In genomic region chr5:35893093-35893804, GRCm38 (mm10) we compare ENCODE assay signal across 8 mouse cellular contexts. TPM values are rescaled to one million over a fixed set of nuclear protein-coding genes. Genes with fewer than 3 reads are reported as not detected.
DNase-seq lines count a peak whose midpoint lies in the region; ATAC-seq lines count a peak whose summit lies in the region.

Afap1 (plus strand) TSS chr5:35893319.

- H3K4me2 ChIP-seq in intestine, embryonic 15.5 days (replicated peaks) = peak within 1 kb of the TSS; percentile 90

- peaks cover 30% of the 10 kb centered on the region for H3K4me1 ChIP-seq in intestine, embryonic 15.5 days (replicated peaks)

- H3K27ac ChIP-seq in intestine, embryonic 15.5 days = peak within 1 kb of the TSS; percentile 76

- H3K4me3 ChIP-seq in intestine, embryonic 15.5 days (replicated peaks) = peak within 1 kb of the TSS; percentile 84

- H3K36me3 ChIP-seq in intestine, embryonic 15.5 days = no peaks in the 10 kb centered on the region

- H3K27me3 ChIP-seq in intestine, embryonic 15.5 days (replicated peaks) = no peaks in the 10 kb centered on the region

- under 1% methylated on average over 49 of the region's 49 CpGs for WGBS in intestine, embryonic 15.5 days

- peak; percentile 100 for DNase-seq in adrenal gland, postnatal 10 days
- DNase-seq in embryo, embryonic 9.5 days (ENCODE audit: extremely low spot score) = peak; percentile 100
- DNase-seq in gastrocnemius, postnatal 4 days (ENCODE audit: low spot score in 2 of 2) = peak; percentile 99 to 100
- peak; percentile 99 for DNase-seq in left cerebral cortex, postnatal 14 days (ENCODE audit: low spot score in 2 of 2)
- peak; percentile 99 for DNase-seq in right cerebral cortex, postnatal 14 days
- DNase-seq in urinary bladder, postnatal 25 days (ENCODE audit: low spot score) = peak; percentile 100

- H3K9me3 ChIP-seq in intestine, embryonic 15.5 days = no peaks in the 10 kb centered on the region

- peak; percentile 97 for ATAC-seq in intestine, embryonic 15.5 days
- peak; percentile 98 for ATAC-seq in megakaryocyte-erythroid progenitor cell, adult 5-6 weeks (replicated peaks; ENCODE audit: low FRiP score, low TSS enrichment, poor library complexity, severe bottlenecking)

- intact Hi-C loops in left cerebral cortex, postnatal 14 days (cut with DNase I) = no loop called here

- peak within 1 kb of the TSS; percentile 92 for H3K9ac ChIP-seq in intestine, embryonic 15.5 days

RNA-seq across cellular contexts. Expression of gene Afap1, which starts in this region (rescaled TPM):
- 10 to 100 TPM; 24.2 to 30.6 TPM for total RNA-seq in adrenal gland, postnatal 10 days (2021)
- 10 to 100 TPM; 44.5 to 48.0 TPM for total RNA-seq in gastrocnemius, postnatal 4 days (2021)
- polyA plus RNA-seq in intestine, embryonic 15.5 days (2015; fragmentation: Nextera tagmentation; extraction: Ambion mirVana) = 15.4 and 18.4 TPM in 2 replicates
- total RNA-seq in left cerebral cortex, postnatal 14 days (2021) = 10 to 100 TPM; 66.8 to 71.6 TPM
- 2.3 and 2.8 TPM in 2 replicates for total RNA-seq in megakaryocyte-erythroid progenitor cell, adult 5-6 weeks (2014; fragmentation: Nextera tagmentation)
- total RNA-seq in megakaryocyte-erythroid progenitor cell, adult 5-6 weeks (2017) = 0.33 and 2.4 TPM in 2 replicates

Comparison
In these comparisons a context has a peak if more than half of its experiments do, and no peak if none do; other contexts are left out.
1. Peak in every context shown above with its lines: DNase-seq, ATAC-seq, H3K4me3 ChIP-seq and H3K27ac ChIP-seq.
2. RNA of gene Afap1 (total RNA-seq): 66.8 to 71.6 TPM in left cerebral cortex, postnatal 14 days, 44.5 to 48.0 TPM in gastrocnemius, postnatal 4 days and 24.2 to 30.6 TPM in adrenal gland, postnatal 10 days; 0.33 to 2.8 TPM in megakaryocyte-erythroid progenitor cell, adult 5-6 weeks; every median in the first group is over 4 times any median in the second.